ENCODE assay signal across 8 mouse cellular contexts in genomic region chr2:32882283-32883043, GRCm38 (mm10). TPM values are rescaled to one million over a fixed set of nuclear protein-coding genes. Genes with fewer than 3 reads are reported as not detected.
DNase-seq lines count a peak whose midpoint lies in the region; ATAC-seq and TF ChIP-seq lines count a peak whose summit lies in the region.

No protein-coding gene starts in this region.

- 23% methylated on average over 17 of the region's 21 CpGs for WGBS in heart, embryonic 15.5 days
- WGBS in limb, embryonic 14.5 days = 58% methylated on average over 13 of the region's 21 CpGs

- no peaks in the 10 kb centered on the region for H3K36me3 ChIP-seq in heart, embryonic 15.5 days
- no peaks in the 10 kb centered on the region for H3K36me3 ChIP-seq in limb, embryonic 14.5 days (ENCODE audit: control insufficient read depth, insufficient read depth, low read length)
- H3K36me3 ChIP-seq in myocyte (ENCODE audit: control insufficient read depth, insufficient read depth) = no peaks in the 10 kb centered on the region

- no peaks in the 10 kb centered on the region for H3K9me3 ChIP-seq in heart, embryonic 15.5 days (replicated peaks)
- no peaks in the 10 kb centered on the region for H3K9me3 ChIP-seq in limb, embryonic 14.5 days (ENCODE audit: control insufficient read depth, low read length)

- H3K4me3 ChIP-seq in heart, embryonic 15.5 days = 0 out of 2 replicates have a peak overlapping the region, but pooled peaks have one; percentile 11
- H3K4me3 ChIP-seq in limb, embryonic 14.5 days (replicated peaks; ENCODE audit: low read length) = no peak overlapping the region
- peak overlapping the region; percentile 96 for H3K4me3 ChIP-seq in myocyte

- ATAC-seq in heart, embryonic 15.5 days (replicated peaks; ENCODE audit: insufficient number of reproducible peaks, insufficient read depth, low FRiP score, low read depth) = peak; percentile 7; the same call in 1 of the 2 replicates
- no peak for ATAC-seq in limb, embryonic 14.5 days (ENCODE audit: low FRiP score, low read depth)
- ATAC-seq in cerebellum, adult (ENCODE audit: insufficient number of reproducible peaks, low FRiP score, low TSS enrichment) = no peak

- H3K27ac ChIP-seq in heart, embryonic 15.5 days = peak overlapping the region; percentile 96
- peak overlapping the region; percentile 26; the same call in 1 of the 2 replicates for H3K27ac ChIP-seq in limb, embryonic 14.5 days (replicated peaks; ENCODE audit: low read depth, low read length)

- H3K9ac ChIP-seq in heart, embryonic 15.5 days = peak overlapping the region; percentile 41; the same call in 1 of the 2 replicates
- no peak overlapping the region for H3K9ac ChIP-seq in limb, embryonic 14.5 days (ENCODE audit: low read depth, low read length, severe bottlenecking)

- H3K4me1 ChIP-seq in heart, embryonic 15.5 days (replicated peaks) = peaks cover 94% of the 10 kb centered on the region
- peaks cover 60% of the 10 kb centered on the region for H3K4me1 ChIP-seq in limb, embryonic 14.5 days (ENCODE audit: control insufficient read depth, insufficient read depth, low read length)

- H3K4me2 ChIP-seq in heart, embryonic 15.5 days = peak overlapping the region; percentile 50
- H3K4me2 ChIP-seq in limb, embryonic 14.5 days (replicated peaks; ENCODE audit: low read depth, low read length, severe bottlenecking) = no peak overlapping the region
- peak overlapping the region; percentile 92 for H3K4me2 ChIP-seq in myocyte (ENCODE audit: low read depth)

- TF ChIP-seq POLR2A in limb, embryonic 14.5 days (IDR thresholded peaks at IDR 0.05; ENCODE audit: borderline replicate concordance, extremely low read depth, insufficient read depth, insufficient read length) = no peak
- TF ChIP-seq POLR2A in myocyte (IDR thresholded peaks at IDR 0.05; ENCODE audit: insufficient read length, low read depth) = no peak

- peak; percentile 46 for DNase-seq in gastrocnemius, postnatal 25 days
- no peak for DNase-seq in gastrocnemius, adult 18-20 months (ENCODE audit: low spot score)
- DNase-seq in adrenal gland, postnatal 10 days = peak; percentile 52
- DNase-seq in limb, embryonic 14.5 days (ENCODE audit: low spot score) = no peak
- no peak for DNase-seq in cerebellum, adult 18-20 months

- H3ac ChIP-seq in myocyte (ENCODE audit: control insufficient read depth, insufficient read length) = no peak overlapping the region

- peaks cover 83% of the 10 kb centered on the region for H3K79me2 ChIP-seq in myocyte (ENCODE audit: control insufficient read depth, insufficient read depth)

- H3K27me3 ChIP-seq in heart, embryonic 15.5 days = no peaks in the 10 kb centered on the region
- H3K27me3 ChIP-seq in limb, embryonic 14.5 days (ENCODE audit: control insufficient read depth, insufficient read depth, low read length) = no peaks in the 10 kb centered on the region
- no peaks in the 10 kb centered on the region for H3K27me3 ChIP-seq in myocyte (ENCODE audit: control insufficient read depth, insufficient read depth, insufficient read length)

TF ChIP-seq in myocyte, 11 proteins besides CTCF, POLR2A, EP300 and RAD21:
- no peak for TF ChIP-seq TCF3 (IDR thresholded peaks at IDR 0.05; ENCODE audit: insufficient read length, low read depth)
- TF ChIP-seq TCF12 (IDR thresholded peaks at IDR 0.05; ENCODE audit: insufficient read depth, poor library complexity, severe bottlenecking) = no peak
- peak; percentile 18 for TF ChIP-seq POLR2AphosphoS2 (IDR thresholded peaks at IDR 0.05; ENCODE audit: insufficient read length, low read depth)
- TF ChIP-seq REST (IDR thresholded peaks at IDR 0.05; ENCODE audit: insufficient read depth, insufficient read length) = no peak
- TF ChIP-seq CEBPB (IDR thresholded peaks at IDR 0.05; ENCODE audit: insufficient read depth, poor library complexity, severe bottlenecking) = no peak
- TF ChIP-seq MAX (IDR thresholded peaks at IDR 0.05; ENCODE audit: low read depth) = no peak
- peak in 1 of 3 experiments; percentile 7 for TF ChIP-seq MYOD1 (IDR thresholded peaks at IDR 0.05; ENCODE audit: control insufficient read depth in 1 of 3, insufficient read length in 2 of 3, low read depth in 2 of 3)
- TF ChIP-seq E2F4 (IDR thresholded peaks at IDR 0.05; ENCODE audit: insufficient read depth) = no peak
- no peak for TF ChIP-seq SRF (IDR thresholded peaks at IDR 0.05; ENCODE audit: control insufficient read depth, insufficient read length, low read depth)
- TF ChIP-seq MYOG (IDR thresholded peaks at IDR 0.05; ENCODE audit: control insufficient read depth in 1 of 3, insufficient read depth in 1 of 3, insufficient read length in 2 of 3, low read depth in 2 of 3) = no peak

RNA-seq across cellular contexts. Expression of gene Fam129b, which starts 6.5 kb away (rescaled TPM):
- total RNA-seq in gastrocnemius, postnatal 25 days (2021) = 10 to 100 TPM in 1 of 2 experiments, 1 to 10 TPM in 1; 8.1 to 12.4 TPM
- total RNA-seq in gastrocnemius, adult 18-20 months (2021) = 1 to 10 TPM; 4.8 to 8.2 TPM
- 10 to 100 TPM; 28.9 to 30.7 TPM for total RNA-seq in adrenal gland, postnatal 10 days (2021)
- polyA plus RNA-seq in heart, embryonic 15.5 days (2015; fragmentation: Nextera tagmentation; extraction: Ambion mirVana) = 43.0 and 57.4 TPM in 2 replicates
- polyA plus RNA-seq in limb, embryonic 14.5 days (2012; rRNA removed) = 73.5 and 81.0 TPM in 2 replicates
- 45.9 and 46.2 TPM in 2 replicates for polyA plus RNA-seq in limb, embryonic 14.5 days (2014; fragmentation: Nextera tagmentation; extraction: Ambion mirVana)
- polyA plus RNA-seq in myocyte (2012; fragmentation: generic; extraction: Trizol) = 204 TPM

RNA-seq across cellular contexts. Expression of gene Stxbp1, which starts 35.4 kb away (rescaled TPM):
- total RNA-seq in gastrocnemius, postnatal 25 days (2021) = 1 to 10 TPM; 2.7 to 3.8 TPM
- 1 to 10 TPM; 1.9 to 6.0 TPM for total RNA-seq in gastrocnemius, adult 18-20 months (2021)
- 10 to 100 TPM; 23.7 to 35.7 TPM for total RNA-seq in adrenal gland, postnatal 10 days (2021)
- polyA plus RNA-seq in heart, embryonic 15.5 days (2015; fragmentation: Nextera tagmentation; extraction: Ambion mirVana) = 23.8 and 28.3 TPM in 2 replicates
- polyA plus RNA-seq in limb, embryonic 14.5 days (2012; rRNA removed) = 22.2 and 22.3 TPM in 2 replicates
- polyA plus RNA-seq in limb, embryonic 14.5 days (2014; fragmentation: Nextera tagmentation; extraction: Ambion mirVana) = 15.8 and 20.8 TPM in 2 replicates
- 32.2 TPM for polyA plus RNA-seq in myocyte (2012; fragmentation: generic; extraction: Trizol)

Comparison
In these comparisons a context has a peak if more than half of its experiments do, and no peak if none do; other contexts are left out.
1. DNase-seq: peak in gastrocnemius, postnatal 25 days (single experiment) and adrenal gland, postnatal 10 days (single experiment); none in gastrocnemius, adult 18-20 months (single experiment), limb, embryonic 14.5 days (single experiment) and cerebellum, adult 18-20 months (0 of 2).